Mouse (Mus musculus) central nervous system, embryonic 11.5 days (tissue): ENCODE results near the gene Mptx1. TPM values are rescaled to one million over a fixed set of nuclear protein-coding genes. Genes with fewer than 3 reads are reported as not detected.

Experiments
- polyA plus RNA-seq: library from polyadenylated mRNA; depleted of rRNA; stranded (reverse); fragments of >200 nt; gene quantifications from 2 replicates; pipeline ENCODE4 v1.2.3, GENCODE M21; 2012; rRNA removed

Mptx1 gene
- polyA plus RNA-seq: not detected in 2 replicates

DNA sequence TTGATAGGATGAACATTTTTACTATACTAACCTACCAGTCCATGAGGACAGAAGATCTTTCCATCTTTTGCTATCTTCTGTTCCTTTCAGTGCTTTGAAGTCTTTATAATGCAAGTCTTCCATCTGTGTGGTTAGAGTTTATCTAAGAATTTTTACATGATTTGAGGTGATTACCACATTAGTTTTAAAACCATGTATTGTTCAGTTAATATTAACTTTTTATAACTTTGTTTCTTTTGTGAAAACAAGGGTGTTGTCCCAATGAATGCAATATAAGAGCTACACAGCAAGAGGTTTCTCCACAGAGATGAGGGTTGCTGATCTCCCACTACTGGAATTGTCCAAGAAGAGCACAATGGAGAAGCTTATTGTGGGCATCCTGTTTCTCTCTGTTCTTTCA, at the start of gene Mptx1:
Gene Mptx1 (plus strand): TSS at position 301 of the 400 bp plus-strand sequence.

GRCm38 (mm10) chr1:174364882-174365451, 34.6 kb downstream of the Mptx1 start, which contains the start of gene Olfr417:
Gene Olfr417 (plus strand): TSS chr1:174365122.

Other genes starting within 250 kb of the Mptx1 start
- gene Olfr429, start 246.2 kb upstream of the Mptx1 start, polyA plus RNA-seq: not detected in 2 replicates
- gene Olfr427, start 233.6 kb upstream of the Mptx1 start, polyA plus RNA-seq: not detected in 2 replicates
- 0.05 and 0.15 TPM in 2 replicates for gene Olfr231, start 209.4 kb upstream of the Mptx1 start, polyA plus RNA-seq
- gene Olfr424, start 199.0 kb upstream of the Mptx1 start, polyA plus RNA-seq: not detected in 2 replicates
- not detected in 2 replicates for gene Olfr420, start 174.9 kb upstream of the Mptx1 start, polyA plus RNA-seq
- 4.9 and 6.0 TPM in 2 replicates for gene Spta1, start 157.7 kb upstream of the Mptx1 start, polyA plus RNA-seq
- gene Olfr419, start 78.5 kb upstream of the Mptx1 start, polyA plus RNA-seq: not detected in 2 replicates
- gene Olfr417, start 34.6 kb downstream of the Mptx1 start, polyA plus RNA-seq: not detected in 2 replicates
- not detected in 2 replicates for gene Olfr248, start 60.5 kb downstream of the Mptx1 start, polyA plus RNA-seq
- not detected in 2 replicates for gene Olfr414, start 93.5 kb downstream of the Mptx1 start, polyA plus RNA-seq
- gene Olfr220, start 111.6 kb downstream of the Mptx1 start, polyA plus RNA-seq: not detected in 2 replicates
- 10.1 and 12.7 TPM in 2 replicates for gene Fmn2, start 171.3 kb downstream of the Mptx1 start, polyA plus RNA-seq